Mouse (Mus musculus) midbrain, embryonic 11.5 days (tissue): ENCODE results near the gene Afap1. TPM values are rescaled to one million over a fixed set of nuclear protein-coding genes. Genes with fewer than 3 reads are reported as not detected.

ENCODE experiments used
- ATAC-seq: fragments of 200-750 bp; cut with Nextera tagmentation; 2 replicates; pipeline ENCODE4 v1.8.0; 2017; ENCODE audit warnings: moderate TSS enrichment, moderate library complexity; ENCODE audit not compliant: low FRiP score
- DNase-seq: peaks from one replicate; pipeline ENCODE4 v3.0.0; 2015; ENCODE audit warnings: low spot score; ENCODE audit errors: missing footprints
- H3K27ac ChIP-seq: fragments of 300-500 bp; sonication (generic); 2 replicates; pipeline ENCODE4 v1.5.1; 2014; ENCODE audit warnings: low read depth, low read length
- H3K27me3 ChIP-seq: fragments of 300-500 bp; sonication (generic); 2 replicates; pipeline ENCODE4 v1.6.1; 2014; ENCODE audit warnings: mild to moderate bottlenecking, low read length, moderate library complexity, mixed read lengths; ENCODE audit not compliant: control insufficient read depth, insufficient read depth
- H3K36me3 ChIP-seq: fragments of 300-500 bp; sonication (generic); 2 replicates; pipeline ENCODE4 v1.6.1; 2014; ENCODE audit warnings: mild to moderate bottlenecking, low read length, moderate library complexity, mixed read lengths; ENCODE audit not compliant: control insufficient read depth, insufficient read depth
- H3K4me1 ChIP-seq: fragments of 300-500 bp; sonication (generic); 2 replicates; pipeline ENCODE4 v1.6.1; 2014; ENCODE audit warnings: low read length; ENCODE audit not compliant: control insufficient read depth, insufficient read depth
- H3K4me2 ChIP-seq: fragments of 300-500 bp; sonication (generic); 2 replicates; pipeline ENCODE4 v1.6.1; 2014; ENCODE audit warnings: mild to moderate bottlenecking, moderate library complexity
- H3K4me3 ChIP-seq: fragments of 300-500 bp; sonication (generic); 2 replicates; pipeline ENCODE4 v1.5.1; 2014; ENCODE audit warnings: low read depth, low read length
- H3K9ac ChIP-seq: fragments of 300-500 bp; sonication (generic); 2 replicates; pipeline ENCODE4 v1.6.1; 2014; ENCODE audit warnings: low read length
- H3K9me3 ChIP-seq: fragments of 300-500 bp; sonication (generic); 2 replicates; pipeline ENCODE4 v1.6.1; 2016; ENCODE audit warnings: low read length; ENCODE audit not compliant: control insufficient read depth
- whole genome bisulfite sequencing: fragments of 180-500 bp; shearing (Covaris S2); extraction: QIAGEN DNeasy Blood & Tissue Kit; methylation state at CpG from one replicate; pipeline ENCODE4 v1.1.7; 2014; 5-methylcytosine and 5-hydroxymethylcytosine counted together
- polyA plus RNA-seq: library from polyadenylated mRNA; unstranded; fragments of >200 nt; fragmentation: Nextera tagmentation; extraction: Ambion mirVana; gene quantifications from 2 replicates; pipeline ENCODE4 v1.2.1, GENCODE M21; 2014

Gene Afap1
- polyA plus RNA-seq, 1 experiment from 2014 or later: 36.1 TPM

DNA sequence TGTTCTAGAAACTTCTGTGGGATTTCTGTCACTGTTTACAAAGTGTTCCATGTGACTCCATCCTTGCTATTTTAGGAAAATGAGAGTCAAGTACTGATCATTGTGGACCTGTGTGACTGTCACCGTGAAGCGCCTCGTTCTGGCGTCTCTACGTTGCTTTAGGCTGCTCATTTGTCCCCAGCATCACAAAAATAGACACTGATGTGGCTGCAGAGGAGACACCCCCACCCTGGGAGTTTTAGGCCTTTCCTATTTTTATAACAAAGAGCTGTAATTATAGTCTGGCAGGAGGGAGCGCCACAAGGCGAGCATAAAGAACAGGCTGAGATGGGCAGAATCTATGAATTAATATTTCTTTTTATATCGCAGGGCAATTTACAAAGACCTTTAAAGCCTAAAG, 92.5 kb downstream of the Afap1 start:
- WGBS: 94% methylated on average over 8 of the region's 8 CpGs
- DNase-seq: no peak

DNA sequence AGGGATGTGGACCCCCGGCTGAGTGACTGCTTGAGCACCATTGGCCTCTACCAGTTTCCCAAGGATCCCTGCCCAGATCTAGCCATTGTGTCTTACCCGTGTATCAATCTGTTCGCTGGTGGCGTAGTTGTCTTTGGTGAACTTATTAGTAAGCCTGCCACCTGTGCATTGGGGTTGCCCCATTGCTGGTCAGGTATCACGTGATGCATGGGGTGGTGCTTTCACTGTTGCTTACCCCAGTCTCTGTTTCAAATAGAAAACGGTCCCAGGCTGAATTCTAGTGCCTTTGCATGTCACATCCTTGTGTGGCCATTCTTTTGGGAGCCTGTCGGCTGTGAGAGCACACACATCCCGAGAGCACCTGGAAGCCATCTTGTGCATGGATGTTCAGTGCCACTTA, 95.0 kb downstream of the Afap1 start:
- H3K4me1 ChIP-seq: no peaks in the 10 kb centered on the region

More for the DNA sequence above, 92.5 kb downstream of the Afap1 start:
- no peaks in the 10 kb centered on the region for H3K4me1 ChIP-seq
- peaks cover 5% of the 10 kb centered on the region; the same call in 1 of the 2 replicates for H3K36me3 ChIP-seq
- H3K9ac ChIP-seq: no peak overlapping the region
- H3K4me2 ChIP-seq: no peak overlapping the region
- H3K9me3 ChIP-seq: no peaks in the 10 kb centered on the region
- H3K27me3 ChIP-seq: no peaks in the 10 kb centered on the region
- H3K27ac ChIP-seq: no peak overlapping the region
- no peak for ATAC-seq
- H3K4me3 ChIP-seq: no peak overlapping the region

DNA sequence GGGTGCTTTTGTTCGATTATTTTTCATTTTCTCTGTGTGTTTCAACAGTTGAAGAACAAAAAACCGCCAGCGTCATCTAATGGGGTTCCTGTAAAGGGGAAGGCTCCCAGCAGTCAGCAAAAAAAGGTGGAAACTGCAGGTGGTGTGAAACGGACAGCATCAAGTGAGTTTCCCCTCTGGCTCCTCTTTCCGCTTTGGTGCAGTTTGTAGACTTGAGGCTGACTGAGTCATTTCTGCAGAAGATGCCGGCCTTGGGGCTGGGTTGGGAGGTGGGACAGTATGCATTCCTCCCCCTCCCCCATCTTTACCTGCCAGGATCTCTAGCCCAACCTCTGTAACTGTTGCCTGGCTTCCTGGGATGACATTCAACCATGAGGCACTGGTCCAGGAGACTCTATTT, 96.4 kb downstream of the Afap1 start:
- DNase-seq (peak; percentile 75), ATAC-seq (no peak)
- WGBS: 85% methylated on average over 6 of the region's 6 CpGs
- Histone ChIP-seq H3K9me3 (no peaks in the 10 kb centered on the region), H3K27me3 (no peaks in the 10 kb centered on the region), H3K27ac (no peak overlapping the region), H3K4me3 (no peak overlapping the region), H3K4me2 (no peak overlapping the region), H3K36me3 (peaks cover 6% of the 10 kb centered on the region; the same call in 1 of the 2 replicates), H3K4me1 (no peaks in the 10 kb centered on the region), H3K9ac (no peak overlapping the region)

More for the DNA sequence above, 95.0 kb downstream of the Afap1 start:
- Histone ChIP-seq H3K27me3 (no peaks in the 10 kb centered on the region), H3K9ac (no peak overlapping the region), H3K9me3 (no peaks in the 10 kb centered on the region), H3K4me2 (no peak overlapping the region), H3K36me3 (peaks cover 5% of the 10 kb centered on the region; the same call in 1 of the 2 replicates), H3K4me3 (no peak overlapping the region), H3K27ac (no peak overlapping the region)
- 86% methylated on average over 8 of the region's 8 CpGs for WGBS
- ATAC-seq: no peak
- DNase-seq: no peak

DNA sequence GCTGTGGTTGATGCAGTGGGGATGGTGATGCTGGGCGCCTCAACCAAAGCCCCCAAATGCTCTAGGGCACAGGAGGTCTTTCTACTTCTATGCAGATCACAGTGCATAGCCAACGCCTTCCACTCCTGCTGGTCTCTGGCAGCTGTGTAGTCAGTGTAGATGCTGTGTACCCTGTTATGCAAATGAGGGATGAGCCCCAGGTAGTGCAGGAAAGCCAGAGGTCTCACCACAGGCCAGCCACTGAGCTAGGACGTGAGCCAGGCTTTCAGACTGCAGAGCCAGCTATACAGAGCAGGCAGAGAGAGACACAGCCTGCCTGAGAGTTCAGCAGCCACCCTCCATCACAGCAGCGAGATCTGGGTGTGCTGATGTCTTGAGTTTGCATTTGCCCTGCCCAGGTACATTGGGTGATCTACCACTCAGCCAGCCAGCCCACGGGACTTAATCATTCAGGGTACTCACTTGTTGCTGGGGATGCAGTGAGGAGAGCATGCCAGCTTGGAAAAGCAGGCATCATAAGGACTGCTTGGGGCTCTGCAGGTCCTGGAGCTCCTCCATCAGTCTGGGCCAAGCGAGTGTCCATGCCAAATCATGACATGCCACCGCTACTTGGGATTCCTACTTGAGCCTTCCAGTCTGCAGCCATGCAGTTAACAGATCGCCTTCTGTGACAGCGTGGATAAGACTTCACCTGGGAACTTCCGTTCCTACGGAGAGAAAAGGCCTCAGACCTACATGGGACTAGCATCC, 97.0 kb downstream of the Afap1 start:
- no peak overlapping the region for H3K4me3 ChIP-seq
- WGBS: 74% methylated on average over 11 of the region's 11 CpGs
- no peaks in the 10 kb centered on the region for H3K27me3 ChIP-seq
- H3K4me1 ChIP-seq: no peaks in the 10 kb centered on the region
- no peaks in the 10 kb centered on the region for H3K9me3 ChIP-seq
- DNase-seq (no peak), ATAC-seq (no peak)
- H3K36me3 ChIP-seq: peaks cover 4% of the 10 kb centered on the region; the same call in 1 of the 2 replicates
- no peak overlapping the region for H3K9ac ChIP-seq
- H3K27ac ChIP-seq: no peak overlapping the region
- H3K4me2 ChIP-seq: no peak overlapping the region

DNA sequence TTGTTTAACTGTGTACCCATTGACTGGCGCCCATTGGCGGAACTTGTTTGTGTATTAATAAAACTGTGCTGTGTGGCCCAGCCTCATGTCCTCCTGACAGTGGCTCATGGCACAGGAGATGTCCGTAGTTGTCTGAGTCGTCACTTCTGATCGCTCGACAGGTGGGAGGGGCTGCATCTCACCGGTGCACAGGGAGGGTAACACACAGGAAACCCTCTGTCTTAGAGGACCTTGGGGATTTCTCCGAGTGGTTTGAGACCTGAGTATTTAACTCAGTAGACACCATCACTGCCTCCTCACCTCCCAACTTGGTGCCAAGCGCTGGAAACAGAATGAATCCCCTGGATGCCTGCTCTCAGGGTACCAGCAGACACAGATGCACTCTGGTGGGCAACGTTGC, 110.7 kb downstream of the Afap1 start:
- no peaks in the 10 kb centered on the region for H3K27me3 ChIP-seq
- H3K27ac ChIP-seq: no peak overlapping the region
- H3K4me3 ChIP-seq: no peak overlapping the region
- no peak overlapping the region for H3K4me2 ChIP-seq
- no peaks in the 10 kb centered on the region for H3K36me3 ChIP-seq
- DNase-seq (no peak), ATAC-seq (no peak)
- H3K9me3 ChIP-seq: no peaks in the 10 kb centered on the region
- WGBS: 91% methylated on average over 10 of the region's 10 CpGs
- no peaks in the 10 kb centered on the region for H3K4me1 ChIP-seq
- H3K9ac ChIP-seq: no peak overlapping the region

DNA sequence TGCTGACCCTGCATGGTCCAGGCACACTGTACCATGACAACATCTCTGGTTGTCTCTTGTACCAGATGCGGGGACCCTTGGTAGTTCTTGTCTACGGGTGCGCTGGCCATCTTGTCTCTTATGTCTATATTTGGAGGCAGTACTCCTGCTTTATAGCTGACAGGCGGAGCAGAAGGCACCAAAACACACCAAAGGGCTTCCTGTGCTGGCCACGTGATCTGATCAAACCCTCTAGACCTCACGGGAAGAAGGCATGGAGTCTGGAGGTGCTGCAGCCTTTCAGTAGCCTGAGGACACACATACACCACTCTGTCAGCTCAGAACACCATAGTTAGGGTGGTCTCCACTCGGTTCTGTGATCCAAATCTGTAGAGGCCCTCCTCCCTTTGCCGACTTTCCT, 113.0 kb downstream of the Afap1 start:
- H3K36me3 ChIP-seq: no peaks in the 10 kb centered on the region
- H3K27me3 ChIP-seq: no peaks in the 10 kb centered on the region
- H3K9me3 ChIP-seq: no peaks in the 10 kb centered on the region
- no peak overlapping the region for H3K4me3 ChIP-seq
- ATAC-seq (no peak), DNase-seq (no peak)
- no peak overlapping the region for H3K9ac ChIP-seq
- H3K4me1 ChIP-seq: no peaks in the 10 kb centered on the region
- H3K27ac ChIP-seq: no peak overlapping the region
- 84% methylated on average over 8 of the region's 8 CpGs for WGBS
- H3K4me2 ChIP-seq: no peak overlapping the region

DNA sequence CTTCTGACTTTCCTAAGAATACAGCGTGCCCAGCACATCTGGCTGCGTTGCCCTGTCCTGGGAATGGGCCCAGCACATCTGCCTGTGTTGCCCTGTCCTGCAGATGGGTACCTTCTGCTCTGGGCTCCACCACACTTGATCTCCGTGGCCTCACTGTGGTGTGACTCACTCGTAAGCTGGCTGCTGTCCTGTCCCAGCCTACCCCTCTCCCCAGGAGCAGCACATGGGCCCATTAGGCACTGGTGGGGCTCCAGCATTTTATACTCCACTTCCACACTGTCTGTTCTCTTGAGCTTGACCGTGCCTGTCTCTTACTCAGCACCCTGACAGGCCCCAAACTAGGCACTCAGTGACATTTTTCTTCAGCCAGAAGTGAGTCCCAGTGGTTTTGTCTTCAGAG, 113.5 kb downstream of the Afap1 start:
- WGBS: 84% methylated on average over 5 of the region's 5 CpGs
- ATAC-seq (no peak), DNase-seq (no peak)
- Histone ChIP-seq H3K4me1 (no peaks in the 10 kb centered on the region), H3K4me3 (no peak overlapping the region), H3K27ac (no peak overlapping the region), H3K4me2 (no peak overlapping the region), H3K9me3 (no peaks in the 10 kb centered on the region), H3K9ac (no peak overlapping the region), H3K36me3 (no peaks in the 10 kb centered on the region), H3K27me3 (no peaks in the 10 kb centered on the region)

DNA sequence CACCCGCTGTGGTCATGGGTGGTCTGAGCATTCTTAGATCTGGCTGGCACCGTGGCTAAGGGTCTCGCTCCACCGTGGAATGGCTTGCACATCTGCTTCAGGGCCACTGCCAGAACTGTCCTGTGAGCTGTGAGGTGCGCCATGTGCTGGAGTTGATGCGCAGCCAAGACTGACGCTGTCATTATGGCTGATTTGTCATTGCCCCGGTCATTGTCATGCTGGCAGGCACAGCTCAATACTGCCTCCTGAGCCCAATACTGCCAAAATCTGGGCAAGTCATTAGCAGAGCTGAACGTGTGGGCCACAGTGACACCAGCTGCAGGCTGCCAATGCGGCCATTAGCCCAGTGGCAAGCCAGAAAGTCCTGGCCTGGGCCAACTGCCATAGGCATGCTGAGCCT, 114.5 kb downstream of the Afap1 start:
- Histone ChIP-seq H3K27ac (no peak overlapping the region), H3K9me3 (no peaks in the 10 kb centered on the region), H3K4me1 (no peaks in the 10 kb centered on the region), H3K27me3 (no peaks in the 10 kb centered on the region), H3K36me3 (no peaks in the 10 kb centered on the region), H3K4me3 (no peak overlapping the region), H3K9ac (no peak overlapping the region), H3K4me2 (no peak overlapping the region)
- no peak for DNase-seq
- WGBS: 86% methylated on average over 10 of the region's 10 CpGs
- no peak for ATAC-seq

DNA sequence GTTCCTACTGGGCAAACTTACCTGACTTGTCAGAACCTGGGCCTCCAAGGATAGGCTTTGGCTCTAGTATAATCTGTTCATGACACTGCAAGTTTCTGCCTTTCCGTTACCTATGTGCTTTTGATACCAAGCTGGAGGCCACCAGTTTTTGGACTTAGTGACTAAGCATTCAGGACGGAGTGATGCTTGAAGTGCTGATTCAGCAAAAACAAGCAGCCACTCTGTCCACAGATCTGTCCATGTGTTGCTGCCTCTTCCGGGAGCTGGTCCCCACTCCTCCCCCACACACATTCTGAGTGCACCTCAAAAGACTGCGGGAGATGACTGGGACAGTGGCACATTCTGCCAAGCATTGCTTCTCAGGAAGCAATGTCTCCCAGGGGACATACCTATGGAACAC, 116.3 kb downstream of the Afap1 start:
- ATAC-seq (no peak), DNase-seq (no peak)
- Histone ChIP-seq H3K9me3 (no peaks in the 10 kb centered on the region), H3K9ac (no peak overlapping the region), H3K4me1 (no peaks in the 10 kb centered on the region), H3K36me3 (no peaks in the 10 kb centered on the region), H3K27me3 (no peaks in the 10 kb centered on the region), H3K4me3 (no peak overlapping the region), H3K4me2 (no peak overlapping the region), H3K27ac (no peak overlapping the region)
- WGBS: 85% methylated on average over 4 of the region's 4 CpGs
